In the genomic region with DNA sequence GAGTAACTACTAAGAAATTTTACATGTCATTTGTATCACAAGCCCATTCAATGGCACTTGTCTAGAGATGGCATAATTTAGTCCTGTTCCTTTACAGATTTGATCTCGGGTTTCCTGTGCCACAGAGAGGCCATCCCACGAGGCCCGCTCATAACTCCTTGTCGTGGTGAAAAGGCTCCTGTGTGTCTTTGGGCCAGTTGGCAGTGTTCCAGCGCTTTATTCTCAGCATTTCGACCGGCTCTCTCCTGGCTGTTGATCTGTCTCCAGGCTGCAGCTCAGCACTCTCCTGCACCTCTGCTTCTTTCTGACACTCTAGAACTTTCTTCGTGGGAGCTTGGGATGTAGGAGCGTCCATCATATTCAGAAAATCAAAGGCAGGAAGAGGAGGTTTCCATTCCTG, we compare ENCODE assay signal across 16 mouse cellular contexts.
DNase-seq lines count a peak whose midpoint lies in the region; ATAC-seq lines count a peak whose summit lies in the region.
"Had no signal": no experiment of that assay in that cellular context is flagged by ENCODE, and none has a peak within 500 bp of the region (broad histone marks: within the 10 kb centered on the region; RNA-seq: fewer than 3 reads in every experiment).

No protein-coding gene starts in this region.

- no peak overlapping the region for H3K27ac ChIP-seq in forebrain, embryonic 15.5 days (replicated peaks)
- H3K27ac ChIP-seq in forebrain, embryonic 13.5 days, result no peak overlapping the region
- H3K27ac ChIP-seq: forebrain, embryonic 10.5 days; heart, embryonic 13.5 days; hindbrain, postnatal 0 days; neural tube, embryonic 13.5 days had no signal

- H3K4me3 ChIP-seq in forebrain, embryonic 15.5 days, result no peak overlapping the region
- H3K4me3 ChIP-seq in forebrain, embryonic 13.5 days, result no peak overlapping the region
- H3K4me3 ChIP-seq: forebrain, embryonic 10.5 days; heart, embryonic 13.5 days; neural tube, embryonic 13.5 days had no signal

- no peak overlapping the region for H3K9ac ChIP-seq in forebrain, embryonic 15.5 days (replicated peaks)
- H3K9ac ChIP-seq in forebrain, embryonic 13.5 days, result no peak overlapping the region
- H3K9ac ChIP-seq: heart, embryonic 13.5 days; neural tube, embryonic 13.5 days had no signal

- intact Hi-C loops in left cerebral cortex, postnatal 4 days (cut with DNase I), result no loop called here

- WGBS in forebrain, embryonic 15.5 days, result 35% methylated on average over 9 of the region's 9 CpGs
- WGBS in forebrain, embryonic 13.5 days, result 44% methylated on average over 9 of the region's 9 CpGs

- peaks cover 7% of the 10 kb centered on the region; the same call in 1 of the 2 replicates for H3K36me3 ChIP-seq in forebrain, embryonic 15.5 days
- H3K36me3 ChIP-seq in forebrain, embryonic 13.5 days (ENCODE audit: poor library complexity, severe bottlenecking), result peaks cover 12% of the 10 kb centered on the region
- H3K36me3 ChIP-seq: heart, embryonic 13.5 days had no signal

- H3K4me1 ChIP-seq in forebrain, embryonic 15.5 days, result peaks cover 10% of the 10 kb centered on the region
- H3K4me1 ChIP-seq in forebrain, embryonic 13.5 days, result peaks cover 7% of the 10 kb centered on the region; the same call in 1 of the 2 replicates
- H3K4me1 ChIP-seq: forebrain, embryonic 10.5 days had no signal

- H3K9me3 ChIP-seq in forebrain, embryonic 15.5 days, result no peaks in the 10 kb centered on the region
- no peaks in the 10 kb centered on the region for H3K9me3 ChIP-seq in forebrain, embryonic 13.5 days (replicated peaks)
- H3K9me3 ChIP-seq: forebrain, embryonic 10.5 days; heart, embryonic 13.5 days; neural tube, embryonic 13.5 days had no signal

- peak; percentile 18 for DNase-seq in left cerebral cortex, postnatal 4 days
- no peak for DNase-seq in left cerebral cortex, adult 8-10 months (ENCODE audit: low spot score in 2 of 2)
- peak; percentile 30 for DNase-seq in NIH3T3 (ENCODE audit: low read depth)
- DNase-seq in adrenal gland, postnatal 14 days, result peak; percentile 59
- DNase-seq: gastrocnemius, postnatal 10 days; right cerebral cortex, postnatal 25 days; thymus, postnatal 25 days had no signal

- no peak overlapping the region for H3K4me2 ChIP-seq in forebrain, embryonic 15.5 days (replicated peaks)
- H3K4me2 ChIP-seq in forebrain, embryonic 13.5 days, result no peak overlapping the region
- H3K4me2 ChIP-seq: heart, embryonic 13.5 days; midbrain, embryonic 11.5 days; neural tube, embryonic 13.5 days had no signal

- H3K27me3 ChIP-seq in forebrain, embryonic 15.5 days, result no peaks in the 10 kb centered on the region
- H3K27me3 ChIP-seq in forebrain, embryonic 13.5 days, result no peaks in the 10 kb centered on the region
- H3K27me3 ChIP-seq: CH12.LX; heart, embryonic 13.5 days; neural tube, embryonic 13.5 days had no signal

- ATAC-seq in forebrain, embryonic 15.5 days (replicated peaks), result peak; percentile 35; the same call in 1 of the 2 replicates
- no peak for ATAC-seq in forebrain, embryonic 13.5 days
- no peak for ATAC-seq in megakaryocyte, adult 5-6 weeks (ENCODE audit: poor library complexity, severe bottlenecking)
- ATAC-seq: hindbrain, postnatal 0 days had no signal

Comparison
In these comparisons a context has a peak if more than half of its experiments do, and no peak if none do; other contexts are left out.
1. DNase-seq: peak in left cerebral cortex, postnatal 4 days (single experiment), NIH3T3 (single experiment) and adrenal gland, postnatal 14 days (single experiment); none in left cerebral cortex, adult 8-10 months (0 of 2).